Mouse (Mus musculus) neural tube, embryonic 15.5 days (tissue): Measurements from ENCODE around the gene Mgat1. TPM values are rescaled to one million over a fixed set of nuclear protein-coding genes. Genes with fewer than 3 reads are reported as not detected.

Experiments
- ATAC-seq: fragments of 200-750 bp; cut with Nextera tagmentation; 2 replicates; pipeline ENCODE4 v1.8.0; 2017; ENCODE audit warnings: mild to moderate bottlenecking, moderate TSS enrichment, moderate library complexity; ENCODE audit not compliant: low FRiP score
- H3K27ac ChIP-seq: fragments of 300-500 bp; sonication (generic); replicated peaks from 2 replicates; pipeline ENCODE4 v1.5.1; 2015; ENCODE audit warnings: mild to moderate bottlenecking, inconsistent platforms
- H3K27me3 ChIP-seq: fragments of 300-500 bp; sonication (generic); replicated peaks from 2 replicates; pipeline ENCODE4 v1.6.1; 2015; ENCODE audit warnings: inconsistent platforms
- H3K36me3 ChIP-seq: fragments of 300-500 bp; sonication (generic); 2 replicates; pipeline ENCODE4 v1.6.1; 2015; ENCODE audit warnings: inconsistent platforms
- H3K4me1 ChIP-seq: fragments of 300-500 bp; sonication (generic); 2 replicates; pipeline ENCODE4 v1.6.1; 2015; ENCODE audit warnings: inconsistent platforms
- H3K4me2 ChIP-seq: fragments of 300-500 bp; sonication (generic); 2 replicates; pipeline ENCODE4 v1.6.1; 2015; ENCODE audit warnings: inconsistent platforms, mild to moderate bottlenecking, moderate library complexity
- H3K4me3 ChIP-seq: fragments of 300-500 bp; sonication (generic); replicated peaks from 2 replicates; pipeline ENCODE4 v1.5.1; 2015; ENCODE audit warnings: mild to moderate bottlenecking, inconsistent platforms
- H3K9ac ChIP-seq: fragments of 300-500 bp; sonication (generic); replicated peaks from 2 replicates; pipeline ENCODE4 v1.6.1; 2015; ENCODE audit warnings: mild to moderate bottlenecking, inconsistent platforms
- H3K9me3 ChIP-seq: fragments of 300-500 bp; sonication (generic); replicated peaks from 2 replicates; pipeline ENCODE4 v1.6.1; 2016; ENCODE audit warnings: inconsistent platforms
- WGBS: fragments of 180-500 bp; shearing (Covaris S2); methylation state at CpG from one replicate; pipeline ENCODE4 v1.1.7; 2015; ENCODE audit warnings: mixed read lengths; 5-methylcytosine and 5-hydroxymethylcytosine counted together
- polyA plus RNA-seq: library from polyadenylated mRNA; unstranded; fragments of >200 nt; fragmentation: Nextera tagmentation; extraction: Ambion mirVana; gene quantifications from 2 replicates; pipeline ENCODE4 v1.2.1, GENCODE M21; 2015

The Mgat1 gene
- polyA plus RNA-seq, 1 experiment from 2014 or later: 34.0 TPM

DNA sequence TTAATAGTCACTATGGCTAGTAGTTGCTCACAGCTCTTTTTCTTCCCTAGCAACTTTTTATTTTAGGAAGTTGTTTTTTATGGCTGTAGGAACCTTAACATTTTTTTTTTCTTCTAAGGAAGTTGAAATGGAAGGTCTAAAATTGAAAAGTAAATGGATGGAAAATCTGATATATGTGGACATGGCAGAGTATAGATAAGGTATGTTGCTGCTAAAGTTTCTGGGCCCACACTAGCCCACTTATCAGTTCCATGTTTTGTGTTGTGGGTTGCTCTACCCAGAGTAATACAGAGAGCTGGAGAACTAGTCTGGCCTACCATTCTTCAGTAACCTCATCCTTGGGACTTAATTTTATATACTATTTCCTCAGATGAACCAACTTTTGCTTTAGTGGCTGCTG, 31.4 kb upstream of the Mgat1 start:
- Histone ChIP-seq H3K27me3 (no peaks in the 10 kb centered on the region), H3K9ac (no peak overlapping the region), H3K36me3 (peaks cover 38% of the 10 kb centered on the region), H3K4me3 (no peak overlapping the region), H3K9me3 (no peaks in the 10 kb centered on the region), H3K4me1 (0 out of 2 replicates have a peak, but pooled peaks cover 3% of the 10 kb centered on the region), H3K4me2 (no peak overlapping the region), H3K27ac (no peak overlapping the region)
- ATAC-seq: no peak

DNA sequence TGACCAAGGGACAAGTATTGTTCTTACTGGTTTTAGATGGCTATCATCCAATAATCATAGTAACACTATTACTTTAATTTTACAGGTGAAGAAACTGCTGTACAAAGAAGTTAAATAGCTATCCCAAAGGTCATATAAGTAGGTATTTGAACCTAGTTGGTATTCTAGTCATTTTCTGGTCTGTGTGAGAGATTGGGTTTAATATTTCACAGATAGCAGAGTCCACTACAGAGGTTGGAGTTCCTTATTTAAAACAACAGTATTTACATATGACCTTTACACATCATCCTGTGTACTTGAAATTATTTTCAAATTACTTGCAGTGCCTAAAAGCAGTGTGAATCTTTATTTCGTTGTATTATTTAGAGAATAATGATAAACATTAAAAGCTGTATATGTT, 30.5 kb upstream of the Mgat1 start:
- H3K27me3 ChIP-seq: no peaks in the 10 kb centered on the region
- no peak overlapping the region for H3K9ac ChIP-seq
- H3K36me3 ChIP-seq: peaks cover 37% of the 10 kb centered on the region
- WGBS: 100% methylated on average over 1 of the region's 1 CpGs
- no peak overlapping the region for H3K27ac ChIP-seq
- no peaks in the 10 kb centered on the region for H3K9me3 ChIP-seq
- no peak overlapping the region for H3K4me2 ChIP-seq
- no peak overlapping the region for H3K4me3 ChIP-seq
- no peak for ATAC-seq
- H3K4me1 ChIP-seq: 0 out of 2 replicates have a peak, but pooled peaks cover 3% of the 10 kb centered on the region

DNA sequence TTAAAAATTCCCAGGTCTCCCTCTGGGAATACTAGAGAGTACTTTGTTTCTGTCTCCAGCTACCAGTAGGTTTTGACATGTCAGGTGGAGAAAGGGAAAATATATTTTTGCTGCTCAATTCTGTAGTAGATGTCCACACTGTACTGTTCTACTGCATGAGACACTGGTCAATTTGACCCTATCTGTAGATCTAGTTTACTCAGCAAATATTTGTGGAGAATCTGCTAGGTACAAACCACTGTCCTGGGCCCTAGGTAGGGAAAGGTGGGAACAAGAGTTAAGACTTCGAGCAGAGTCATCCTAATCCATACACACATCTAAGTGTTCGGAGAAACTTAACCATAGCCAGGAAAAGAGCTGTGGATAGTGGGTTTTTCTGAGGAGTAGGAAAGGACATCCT, 24.7 kb upstream of the Mgat1 start:
- no peak for ATAC-seq
- WGBS: 100% methylated on average over 2 of the region's 2 CpGs
- H3K36me3 ChIP-seq: peaks cover 31% of the 10 kb centered on the region

DNA sequence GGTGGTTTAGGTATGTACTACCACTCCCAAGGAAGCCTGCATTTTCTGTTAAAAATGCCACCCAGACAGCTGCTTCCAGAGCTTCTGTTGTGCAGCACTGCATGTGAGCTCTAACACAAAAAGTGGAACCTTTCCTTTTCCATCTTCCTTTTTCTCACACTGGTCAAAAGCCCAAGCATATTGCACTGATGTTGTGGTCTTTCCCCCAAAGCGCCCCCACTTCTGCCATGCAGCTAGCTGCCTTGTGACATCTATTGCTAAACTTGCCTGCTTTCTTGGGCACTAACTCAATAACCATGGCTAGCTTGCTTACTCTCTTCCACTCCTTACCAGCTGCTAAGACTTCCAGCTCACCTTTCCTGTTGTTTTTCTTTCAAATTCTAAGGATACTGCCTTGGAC, 19.5 kb upstream of the Mgat1 start:
- no peak overlapping the region for H3K27ac ChIP-seq
- H3K9ac ChIP-seq: no peak overlapping the region
- H3K36me3 ChIP-seq: no peaks in the 10 kb centered on the region
- WGBS: 89% methylated on average over 1 of the region's 1 CpGs
- no peaks in the 10 kb centered on the region for H3K27me3 ChIP-seq
- H3K4me2 ChIP-seq: no peak overlapping the region
- no peak overlapping the region for H3K4me3 ChIP-seq
- ATAC-seq: no peak
- no peaks in the 10 kb centered on the region for H3K4me1 ChIP-seq
- no peaks in the 10 kb centered on the region for H3K9me3 ChIP-seq

More for the DNA sequence above, 24.7 kb upstream of the Mgat1 start:
- Histone ChIP-seq H3K9ac (no peak overlapping the region), H3K4me1 (no peaks in the 10 kb centered on the region), H3K4me2 (no peak overlapping the region), H3K27ac (no peak overlapping the region), H3K27me3 (no peaks in the 10 kb centered on the region), H3K9me3 (no peaks in the 10 kb centered on the region), H3K4me3 (no peak overlapping the region)

DNA sequence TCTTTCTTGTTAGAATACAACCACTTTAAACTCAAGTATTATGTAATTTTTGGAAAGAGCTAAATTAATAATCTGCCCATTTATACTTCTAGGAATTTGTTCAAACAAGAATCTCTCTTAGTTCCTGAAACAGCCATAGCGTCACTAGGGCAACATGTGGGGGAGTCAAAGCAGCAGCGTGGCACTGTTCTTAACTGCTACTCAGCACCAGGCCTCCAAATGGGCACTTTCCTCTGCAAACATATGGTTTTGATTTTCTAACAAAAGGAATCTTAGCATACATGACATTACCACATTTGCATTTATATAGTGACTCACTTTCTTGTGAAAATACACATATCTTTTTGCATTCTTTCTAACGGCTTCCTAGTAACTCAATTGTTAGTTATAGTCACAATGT, 11.2 kb upstream of the Mgat1 start:
- Histone ChIP-seq H3K27me3 (no peaks in the 10 kb centered on the region), H3K27ac (no peak overlapping the region), H3K36me3 (no peaks in the 10 kb centered on the region), H3K4me1 (no peaks in the 10 kb centered on the region), H3K4me3 (no peak overlapping the region), H3K4me2 (no peak overlapping the region), H3K9ac (no peak overlapping the region), H3K9me3 (no peaks in the 10 kb centered on the region)
- 81% methylated on average over 3 of the region's 3 CpGs for WGBS
- no peak for ATAC-seq

DNA sequence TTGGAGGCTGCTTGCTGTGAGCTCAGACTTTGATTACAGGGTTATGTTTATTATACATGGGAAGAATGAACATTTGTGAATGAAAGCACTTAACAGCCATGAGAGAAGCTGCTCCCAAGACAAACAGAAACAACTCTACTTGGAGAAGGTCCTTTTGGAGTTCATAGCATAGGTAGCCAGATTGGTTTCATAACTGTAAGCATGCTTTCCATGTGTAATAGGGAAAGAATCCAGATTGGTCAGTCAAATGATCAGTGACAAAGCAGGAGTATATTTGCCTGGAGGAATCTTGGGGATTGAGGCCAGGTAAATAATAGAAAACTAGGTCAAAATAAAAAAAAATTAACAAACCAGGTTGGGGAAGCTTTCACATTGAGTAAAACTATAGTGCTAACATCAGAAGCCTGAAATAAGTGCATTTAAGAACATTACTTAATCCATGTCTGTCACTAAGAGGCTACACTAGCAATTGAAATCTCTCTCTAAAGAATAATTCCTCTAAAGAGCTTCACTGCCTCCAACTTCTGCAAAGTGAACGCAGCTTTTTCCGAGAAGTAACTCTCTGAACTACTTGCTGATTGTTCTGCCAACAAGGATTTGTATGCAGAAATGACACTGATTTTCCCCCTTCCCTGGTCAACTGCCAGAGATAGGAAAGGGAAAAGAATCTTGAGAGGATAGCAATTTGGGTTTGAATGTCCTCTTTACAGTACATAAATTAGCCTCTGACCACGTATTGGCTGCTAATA, 8.4 kb upstream of the Mgat1 start:
- no peaks in the 10 kb centered on the region for H3K36me3 ChIP-seq
- H3K27me3 ChIP-seq: no peaks in the 10 kb centered on the region
- no peak overlapping the region for H3K27ac ChIP-seq
- no peak overlapping the region for H3K9ac ChIP-seq
- no peak for ATAC-seq
- H3K4me1 ChIP-seq: no peaks in the 10 kb centered on the region
- no peak overlapping the region for H3K4me2 ChIP-seq
- WGBS: 74% methylated on average over 3 of the region's 3 CpGs
- no peaks in the 10 kb centered on the region for H3K9me3 ChIP-seq
- H3K4me3 ChIP-seq: no peak overlapping the region

DNA sequence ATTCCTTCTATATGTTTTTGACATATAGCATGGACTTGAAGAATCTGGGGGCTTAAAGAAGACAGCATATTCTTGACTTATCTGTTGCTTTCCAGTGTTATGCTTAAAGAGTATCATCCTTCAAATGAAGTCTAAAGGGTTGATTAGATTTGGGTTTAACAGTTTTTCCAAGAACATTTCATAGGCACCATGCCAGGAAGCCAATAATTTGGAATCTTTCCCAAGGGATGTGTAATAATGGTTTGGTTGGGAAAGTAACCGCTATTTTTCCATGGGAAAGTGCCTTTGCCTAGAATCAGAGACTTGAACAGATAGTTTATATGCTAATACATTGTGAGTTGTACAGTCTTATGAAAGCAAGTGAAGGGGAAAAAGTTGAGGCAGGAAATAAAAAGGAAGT, 7.1 kb upstream of the Mgat1 start:
- 44% methylated on average over 1 of the region's 1 CpGs for WGBS
- Histone ChIP-seq H3K36me3 (no peaks in the 10 kb centered on the region), H3K27me3 (no peaks in the 10 kb centered on the region), H3K27ac (no peak overlapping the region), H3K4me3 (no peak overlapping the region), H3K9me3 (no peaks in the 10 kb centered on the region), H3K4me1 (no peaks in the 10 kb centered on the region), H3K4me2 (no peak overlapping the region), H3K9ac (no peak overlapping the region)
- no peak for ATAC-seq

DNA sequence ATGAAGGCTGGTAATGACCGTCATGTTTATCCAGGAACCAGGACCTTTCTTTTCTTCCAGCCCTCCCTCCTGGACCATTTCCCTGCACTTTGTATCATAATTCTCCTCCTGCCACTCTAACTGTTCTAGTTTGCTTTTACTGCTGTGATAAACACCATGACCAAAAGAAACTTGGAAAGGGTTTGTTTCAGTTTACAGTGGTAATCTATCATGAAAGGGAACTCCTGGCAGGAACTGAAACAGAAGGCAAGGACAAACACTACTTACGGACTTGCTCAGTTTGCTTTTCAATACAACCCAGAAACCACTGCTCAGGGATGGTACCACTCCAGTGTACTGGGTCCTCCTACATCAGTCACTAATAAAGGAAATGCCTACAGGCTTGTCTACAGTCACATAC, 6.5 kb upstream of the Mgat1 start:
- Histone ChIP-seq H3K27ac (no peak overlapping the region), H3K4me1 (no peaks in the 10 kb centered on the region), H3K9me3 (no peaks in the 10 kb centered on the region), H3K4me3 (no peak overlapping the region), H3K36me3 (no peaks in the 10 kb centered on the region), H3K4me2 (no peak overlapping the region), H3K9ac (no peak overlapping the region), H3K27me3 (no peaks in the 10 kb centered on the region)
- WGBS: 67% methylated on average over 2 of the region's 2 CpGs
- no peak for ATAC-seq

DNA sequence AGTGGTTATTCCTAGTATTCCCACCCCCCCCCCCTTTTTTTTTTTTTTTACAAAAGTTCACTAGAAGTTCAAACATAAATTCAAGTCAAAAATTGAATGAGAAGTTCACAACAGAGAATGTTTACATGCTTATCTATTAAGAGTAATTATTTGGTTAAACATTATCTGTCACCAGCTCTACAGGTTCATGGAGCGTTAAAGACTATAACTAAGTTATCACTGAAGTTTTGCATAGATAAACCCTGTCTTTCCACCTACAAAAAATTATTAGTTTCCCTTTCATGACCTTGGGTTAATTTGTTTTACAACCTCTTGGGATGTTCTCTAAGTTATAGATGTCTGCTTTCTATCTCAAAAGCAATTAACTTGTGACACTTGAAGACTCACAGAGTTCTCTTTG, 3.7 kb upstream of the Mgat1 start:
- no peak for ATAC-seq

DNA sequence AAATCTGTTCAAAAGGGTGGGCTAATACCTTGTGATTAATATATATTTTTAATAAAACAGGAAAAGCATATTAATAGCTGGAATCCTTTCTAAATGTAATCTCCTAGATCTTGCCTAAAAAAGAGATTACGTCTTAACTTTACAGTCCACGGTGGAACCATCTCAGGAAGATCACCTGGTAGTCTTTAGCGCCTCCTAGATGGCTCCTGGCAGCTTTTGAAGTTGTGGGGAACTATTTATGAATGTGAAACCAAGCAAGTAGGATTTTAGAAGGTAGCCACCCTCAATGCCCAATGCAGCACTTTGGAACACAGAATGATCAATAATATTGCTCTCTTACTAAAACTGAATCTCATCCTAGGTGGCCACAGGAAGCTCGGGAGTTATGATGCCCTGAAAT, 3.1 kb upstream of the Mgat1 start:
- ATAC-seq: no peak
- H3K4me2 ChIP-seq: no peak overlapping the region
- no peaks in the 10 kb centered on the region for H3K9me3 ChIP-seq
- 81% methylated on average over 4 of the region's 4 CpGs for WGBS
- H3K36me3 ChIP-seq: no peaks in the 10 kb centered on the region
- peaks cover 20% of the 10 kb centered on the region for H3K4me1 ChIP-seq
- H3K9ac ChIP-seq: no peak overlapping the region
- no peaks in the 10 kb centered on the region for H3K27me3 ChIP-seq
- H3K4me3 ChIP-seq: no peak overlapping the region
- H3K27ac ChIP-seq: no peak overlapping the region

More for the DNA sequence above, 3.7 kb upstream of the Mgat1 start:
- WGBS: 100% methylated on average over 1 of the region's 1 CpGs
- peaks cover 14% of the 10 kb centered on the region for H3K4me1 ChIP-seq
- H3K36me3 ChIP-seq: no peaks in the 10 kb centered on the region
- no peak overlapping the region for H3K4me3 ChIP-seq
- no peak overlapping the region for H3K4me2 ChIP-seq
- H3K27ac ChIP-seq: no peak overlapping the region
- no peaks in the 10 kb centered on the region for H3K27me3 ChIP-seq
- no peaks in the 10 kb centered on the region for H3K9me3 ChIP-seq
- H3K9ac ChIP-seq: no peak overlapping the region

DNA sequence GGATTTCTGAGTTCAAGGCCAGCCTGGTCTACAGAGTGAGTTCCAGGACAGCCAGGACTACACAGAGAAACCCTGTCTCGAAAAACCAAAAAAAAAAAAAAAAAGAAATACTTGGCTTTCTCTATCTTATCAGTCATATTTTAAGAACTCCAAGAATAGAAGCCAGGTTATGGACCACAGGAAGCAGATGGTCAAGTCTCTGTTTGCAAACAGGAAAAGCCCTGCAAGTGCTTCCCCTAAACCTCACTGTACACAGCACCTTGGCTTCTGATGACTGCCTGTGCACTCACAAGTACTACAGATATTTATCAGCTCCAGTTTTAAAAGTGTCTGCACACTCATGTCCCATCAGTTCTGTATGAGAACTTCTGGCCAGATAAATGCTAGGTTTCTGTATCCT, 2.5 kb upstream of the Mgat1 start:
- H3K4me1 ChIP-seq: peaks cover 24% of the 10 kb centered on the region
- no peak overlapping the region for H3K27ac ChIP-seq
- no peak overlapping the region for H3K9ac ChIP-seq
- WGBS: 73% methylated on average over 1 of the region's 1 CpGs
- H3K9me3 ChIP-seq: no peaks in the 10 kb centered on the region
- H3K4me3 ChIP-seq: no peak overlapping the region
- H3K27me3 ChIP-seq: no peaks in the 10 kb centered on the region
- no peak for ATAC-seq
- no peaks in the 10 kb centered on the region for H3K36me3 ChIP-seq
- H3K4me2 ChIP-seq: no peak overlapping the region

DNA sequence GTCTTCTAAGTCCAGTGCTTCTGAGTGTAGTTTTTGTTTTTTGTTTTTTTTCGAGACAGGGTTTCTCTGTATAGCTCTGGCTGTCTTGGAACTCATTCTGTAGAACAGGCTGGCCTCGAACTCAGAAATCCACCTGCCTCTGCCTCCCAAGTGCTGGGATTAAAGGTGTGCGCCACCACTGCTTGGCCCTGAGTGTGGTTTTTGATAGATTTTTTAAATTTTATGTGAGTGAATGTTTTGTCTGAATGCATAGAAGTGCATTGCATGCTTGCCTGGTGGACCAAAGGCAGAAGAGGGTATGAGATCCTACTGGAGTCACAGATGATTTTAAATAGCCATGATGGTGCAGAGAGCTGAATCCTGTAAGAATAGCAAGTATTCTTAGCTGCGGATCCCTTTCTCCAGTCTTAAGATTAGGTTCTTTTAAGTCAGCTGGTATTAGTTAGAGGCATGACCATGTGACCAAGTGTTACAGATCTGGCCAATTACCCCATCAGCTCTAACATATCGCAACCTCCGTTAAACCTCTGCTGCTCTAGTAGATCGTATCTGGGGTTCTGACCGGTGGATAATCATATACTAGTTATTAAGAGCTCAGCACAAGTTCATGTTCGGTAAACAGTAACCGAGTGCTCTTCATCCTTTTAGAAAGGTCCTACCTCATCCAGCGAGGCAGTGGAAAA, 906 bp upstream of the Mgat1 start:
- H3K27me3 ChIP-seq: no peaks in the 10 kb centered on the region
- peaks cover 34% of the 10 kb centered on the region for H3K4me1 ChIP-seq
- H3K4me2 ChIP-seq: peak overlapping the region; percentile 78
- peak overlapping the region; percentile 82 for H3K9ac ChIP-seq
- 22% methylated on average over 11 of the region's 11 CpGs for WGBS
- H3K27ac ChIP-seq: peak overlapping the region; percentile 95
- peak overlapping the region; percentile 76 for H3K4me3 ChIP-seq
- ATAC-seq: peak; percentile 12
- H3K9me3 ChIP-seq: no peaks in the 10 kb centered on the region
- H3K36me3 ChIP-seq: no peaks in the 10 kb centered on the region
